Mouse (Mus musculus) bone marrow, adult 2 months (tissue): ENCODE measurements around the gene Selenom. TPM values are rescaled to one million over a fixed set of nuclear protein-coding genes. Genes with fewer than 3 reads are reported as not detected.

Experiments used
- H3K27ac ChIP-seq: fragments of 200-500 bp; 2 replicates; pipeline ENCODE4 v1.5.1; 2012; ENCODE audit warnings: low read depth, mild to moderate bottlenecking, control low read depth, inconsistent platforms, low read length; ENCODE audit not compliant: control insufficient read depth, poor library complexity, insufficient read depth
- H3K4me1 ChIP-seq: fragments of 200-500 bp; 2 replicates; pipeline ENCODE4 v1.6.1; 2011; ENCODE audit warnings: low read length; ENCODE audit not compliant: control insufficient read depth, insufficient read depth
- H3K4me3 ChIP-seq: fragments of 200-500 bp; replicated peaks from 2 replicates; pipeline ENCODE3; 2011; ENCODE audit warnings: mild to moderate bottlenecking, low read depth, low read length, control low read depth; ENCODE audit not compliant: control insufficient read depth
- CTCF ChIP-seq: fragments of 200-500 bp; IDR thresholded peaks from 2 replicates; pipeline ENCODE4 v1.5.1; 2011; ENCODE audit warnings: low read length, control low read depth; ENCODE audit not compliant: control insufficient read depth, insufficient read depth
- POLR2A ChIP-seq: fragments of 200-500 bp; IDR thresholded peaks from 2 replicates; pipeline ENCODE4 v1.6.1; 2011; ENCODE audit warnings: low read depth, mild to moderate bottlenecking, control low read depth, low read length, borderline replicate concordance; ENCODE audit not compliant: control insufficient read depth
- WGBS: fragments of 180-500 bp; shearing (Covaris S2); methylation state at CpG from one replicate; pipeline ENCODE4 v1.1.7; 2018; 5-methylcytosine and 5-hydroxymethylcytosine counted together
- polyA plus RNA-seq: library from polyadenylated mRNA; stranded (reverse); fragments of >200 nt; gene quantifications from 2 replicates; pipeline ENCODE4 v1.2.4, GENCODE M21; 2011; ENCODE audit warnings: low replicate concordance; ENCODE audit not compliant: missing spikeins, insufficient read depth, insufficient read length

The Selenom gene
- polyA plus RNA-seq, 1 experiment = 23.9 TPM

DNA sequence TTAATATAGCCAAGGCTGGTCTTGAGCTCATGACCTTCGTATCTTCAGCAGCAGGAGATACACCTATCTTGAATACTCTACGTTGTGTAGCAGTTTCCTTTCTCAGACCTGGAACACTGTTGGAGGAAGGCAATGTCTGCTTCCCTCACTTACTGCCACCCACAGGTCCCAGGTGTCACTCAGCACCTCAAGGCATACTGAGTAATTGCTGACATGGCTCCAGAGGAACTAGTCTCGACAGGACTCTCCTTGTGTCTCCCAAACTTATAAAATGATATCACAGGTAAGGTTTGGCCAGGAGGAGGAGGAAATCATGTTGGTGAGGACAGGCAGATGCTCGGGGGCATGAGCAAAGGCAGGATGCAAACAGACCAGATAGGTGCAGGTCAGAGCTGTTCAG is 40.5 kb downstream of the Selenom start:
- Histone ChIP-seq H3K4me1 (no peaks in the 10 kb centered on the region; the same call in 1 of the 2 replicates), H3K4me3 (no peak overlapping the region), H3K27ac (no peak overlapping the region)
- TF ChIP-seq POLR2A (no peak), CTCF (no peak)
- WGBS = 72% methylated on average over 4 of the region's 4 CpGs

DNA sequence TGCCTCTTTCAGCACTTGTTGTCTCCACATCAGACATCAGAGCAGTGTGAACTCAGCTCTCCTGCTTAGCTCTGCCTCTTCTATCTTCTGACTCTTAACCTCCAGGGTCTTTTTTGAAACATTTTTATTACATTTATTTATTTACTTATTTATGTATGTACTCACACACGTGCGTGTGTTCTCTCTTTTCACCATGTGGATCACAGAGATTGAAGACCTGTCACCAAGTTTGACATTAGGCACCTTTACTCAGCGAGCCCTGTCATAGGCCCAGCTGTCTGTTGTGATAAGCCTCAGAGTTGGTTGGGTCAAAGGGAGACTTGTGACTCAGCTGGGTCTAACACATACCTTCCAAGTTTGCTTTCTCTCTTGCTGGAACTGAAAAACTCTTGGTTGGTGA is 43.4 kb downstream of the Selenom start:
- TF ChIP-seq CTCF (no peak), POLR2A (no peak)
- Histone ChIP-seq H3K4me3 (no peak overlapping the region), H3K27ac (no peak overlapping the region), H3K4me1 (no peaks in the 10 kb centered on the region; the same call in 1 of the 2 replicates)
- 69% methylated on average over 3 of the region's 3 CpGs for WGBS

DNA sequence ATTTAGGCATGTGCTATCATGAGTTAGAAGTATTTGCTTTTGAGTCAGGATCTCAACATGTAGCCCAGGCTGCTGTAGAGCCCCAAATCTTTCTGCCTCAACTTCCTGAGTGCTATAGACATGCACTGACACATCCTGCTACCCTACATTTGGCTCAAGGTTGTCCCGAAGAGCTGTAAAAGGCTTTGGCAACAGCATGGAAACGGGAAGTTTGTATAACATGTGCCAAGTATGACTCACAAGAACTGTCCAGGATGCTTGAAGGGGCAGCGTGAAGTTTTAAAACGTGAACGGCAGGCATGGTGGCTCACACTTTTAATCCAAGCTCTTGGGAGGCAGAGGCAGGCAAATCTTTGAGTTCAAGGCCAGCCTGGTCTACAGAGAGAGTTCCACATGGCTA is 45.7 kb downstream of the Selenom start:
- 45% methylated on average over 5 of the region's 5 CpGs for WGBS
- H3K4me1 ChIP-seq = no peaks in the 10 kb centered on the region; the same call in 1 of the 2 replicates
- TF ChIP-seq CTCF = no peak
- no peak for TF ChIP-seq POLR2A
- no peak overlapping the region for H3K4me3 ChIP-seq
- no peak overlapping the region for H3K27ac ChIP-seq

DNA sequence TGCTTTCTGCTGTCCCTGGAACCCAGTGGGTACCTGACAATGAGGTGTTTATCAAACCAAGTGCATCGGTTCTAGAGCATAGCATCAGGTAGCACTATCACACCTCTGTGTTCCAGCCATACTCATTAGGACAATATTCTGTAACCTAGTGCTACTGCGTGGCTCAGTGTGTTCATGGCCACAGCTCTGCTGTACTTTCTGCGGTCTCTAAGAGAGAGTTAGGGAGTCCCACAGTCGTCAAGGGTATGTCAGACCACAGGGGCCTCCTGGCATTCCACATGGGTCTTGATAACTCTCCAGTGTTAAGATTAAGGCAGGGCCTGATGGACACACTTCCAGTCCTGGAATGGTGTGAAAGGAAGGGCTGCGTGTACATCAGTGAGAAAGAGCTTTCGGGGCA is 49.4 kb downstream of the Selenom start:
- WGBS = 86% methylated on average over 6 of the region's 6 CpGs
- no peak overlapping the region for H3K4me3 ChIP-seq
- TF ChIP-seq CTCF (no peak), POLR2A (no peak)
- no peak overlapping the region for H3K27ac ChIP-seq
- no peaks in the 10 kb centered on the region; the same call in 1 of the 2 replicates for H3K4me1 ChIP-seq

DNA sequence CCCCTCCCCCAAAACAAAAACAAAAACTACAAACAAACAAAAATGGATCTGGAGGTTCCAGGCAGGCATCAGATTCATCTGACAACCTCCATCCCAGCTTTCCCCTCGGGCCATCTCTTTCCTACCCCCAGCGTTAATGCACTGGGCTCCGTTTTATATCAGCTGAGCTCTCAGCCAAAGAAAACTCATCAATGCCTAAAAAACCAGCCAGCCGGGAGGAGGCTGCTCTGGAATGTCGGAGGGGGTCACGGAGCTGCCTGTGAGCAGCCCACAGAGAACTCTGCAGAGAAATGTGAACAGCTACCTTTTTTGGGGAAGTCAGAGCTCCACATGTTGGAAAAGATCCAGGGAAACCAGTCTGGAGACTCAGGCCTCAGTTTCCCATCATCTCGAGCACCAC is 50.0 kb downstream of the Selenom start:
- no peak overlapping the region for H3K4me3 ChIP-seq
- TF ChIP-seq POLR2A (no peak), CTCF (no peak)
- 82% methylated on average over 7 of the region's 7 CpGs for WGBS
- H3K27ac ChIP-seq = no peak overlapping the region
- H3K4me1 ChIP-seq = no peaks in the 10 kb centered on the region; the same call in 1 of the 2 replicates

DNA sequence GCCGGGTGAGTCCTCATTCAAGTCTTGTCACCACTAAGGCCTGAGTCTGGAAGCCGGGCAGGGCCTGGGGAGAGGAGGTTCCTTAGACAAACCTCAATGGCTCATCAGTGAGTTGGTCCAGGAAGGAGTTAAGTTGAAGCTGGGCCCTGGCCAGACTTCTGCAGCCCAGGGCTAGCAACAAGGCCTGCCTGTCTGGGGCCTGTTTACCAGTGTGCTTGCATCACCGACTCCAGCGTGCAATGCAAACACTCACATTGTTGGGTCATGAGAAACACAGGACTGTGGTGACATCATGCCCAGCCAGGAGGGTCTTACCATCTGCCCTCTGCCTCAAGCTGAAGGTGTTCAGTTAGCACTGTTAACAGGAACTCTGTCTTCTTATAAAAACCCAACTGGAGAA is 51.5 kb downstream of the Selenom start:
- no peak overlapping the region for H3K4me3 ChIP-seq

More for the DNA sequence above, 51.5 kb downstream of the Selenom start:
- TF ChIP-seq POLR2A = no peak
- TF ChIP-seq CTCF = no peak
- Histone ChIP-seq H3K4me1 (no peaks in the 10 kb centered on the region; the same call in 1 of the 2 replicates), H3K27ac (no peak overlapping the region)
- WGBS = 63% methylated on average over 4 of the region's 4 CpGs

Other genes starting within 250 kb of the Selenom start
- gene Drg1, start 248.3 kb upstream of the Selenom start, polyA plus RNA-seq = 50.8 and 78.5 TPM in 2 replicates
- 33.6 and 53.9 TPM in 2 replicates for gene Patz1, start 225.8 kb upstream of the Selenom start, polyA plus RNA-seq
- 11.6 and 29.7 TPM in 2 replicates for gene Pik3ip1, start 184.3 kb upstream of the Selenom start, polyA plus RNA-seq
- 23.9 and 60.1 TPM in 2 replicates for gene Limk2, start 105.5 kb upstream of the Selenom start, polyA plus RNA-seq
- gene Rnf185, start 62.3 kb upstream of the Selenom start, polyA plus RNA-seq = 5.9 and 9.2 TPM in 2 replicates
- gene Pla2g3, start 26.4 kb upstream of the Selenom start, polyA plus RNA-seq = 0.38 TPM in 1 of 2 replicates, not detected in the other
- gene Inpp5j, start 9.9 kb upstream of the Selenom start, polyA plus RNA-seq = 1.2 and 3.3 TPM in 2 replicates
- gene Smtn, start 25.9 kb downstream of the Selenom start, polyA plus RNA-seq = 28.9 and 54.7 TPM in 2 replicates
- gene Morc2a, start 134.5 kb downstream of the Selenom start, polyA plus RNA-seq = 13.0 and 24.9 TPM in 2 replicates